Mouse (Mus musculus): ENCODE measurements around the gene Gstt1. TPM values are rescaled to one million over a fixed set of nuclear protein-coding genes. Genes with fewer than 3 reads are reported as not detected.
A peak's percentile ranks its signal among the peaks of the same experiment; 100 is the strongest.

Gstt1 gene
- polyA plus RNA-seq, 1 experiment from 2014 or later: 7.6 TPM

DNA sequence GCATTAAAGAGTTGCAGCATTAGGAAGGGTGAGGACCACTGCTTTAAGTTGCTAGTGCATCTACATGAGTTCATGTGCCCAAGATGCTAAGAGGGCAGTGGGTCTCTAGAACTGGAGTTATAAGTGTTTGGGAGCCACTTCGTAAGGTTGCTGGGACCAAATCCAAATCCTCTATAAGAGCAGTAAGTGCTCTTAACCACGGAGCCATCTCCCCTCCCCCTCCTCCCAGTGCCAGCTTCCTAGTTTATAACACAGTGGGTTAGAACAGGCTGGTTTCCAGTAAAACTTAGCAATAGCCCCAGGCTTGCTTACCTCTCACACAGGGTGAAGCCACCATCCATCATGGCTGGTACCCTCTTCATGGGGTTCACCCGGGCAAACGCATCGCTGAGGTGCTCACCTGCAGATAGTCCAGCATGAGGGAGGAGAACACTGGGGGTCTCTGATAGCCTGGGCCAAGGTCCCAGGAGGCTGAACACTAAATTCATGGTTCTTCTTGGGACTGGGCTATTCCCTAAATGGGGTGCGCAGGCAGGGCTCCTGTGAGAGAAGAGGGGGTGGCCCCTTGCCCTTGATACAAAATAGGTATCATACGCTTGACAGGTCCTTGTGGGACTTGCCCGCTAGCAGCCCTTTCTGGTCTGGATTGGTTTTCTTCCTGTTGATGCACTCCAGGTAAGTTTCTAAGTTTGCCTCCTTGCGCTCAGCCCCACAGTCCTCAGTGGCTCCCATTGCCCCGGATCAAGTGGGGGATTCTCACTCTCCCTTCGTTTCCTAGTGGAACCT is 1.5 kb downstream of the Gstt1 start:
- no peaks in the 10 kb centered on the region for H3K9me3 ChIP-seq (replicated peaks; ENCODE audit: control insufficient read depth, low read length)
- DNase-seq (ENCODE audit: low spot score): no peak
- H3K4me2 ChIP-seq (ENCODE audit: low read depth, low read length): peak overlapping the region; percentile 74
- H3K36me3 ChIP-seq (replicated peaks; ENCODE audit: control insufficient read depth, insufficient read depth, low read depth, low read length): no peaks in the 10 kb centered on the region
- 46% methylated on average over 11 of the region's 11 CpGs for WGBS
- H3K9ac ChIP-seq (replicated peaks; ENCODE audit: low read length): no peak overlapping the region
- ATAC-seq (replicated peaks; ENCODE audit: insufficient number of reproducible peaks, low FRiP score, low TSS enrichment, low read depth): no peak
- no peaks in the 10 kb centered on the region for H3K4me1 ChIP-seq (ENCODE audit: control insufficient read depth, insufficient read depth, low read length)
- H3K27me3 ChIP-seq (ENCODE audit: control insufficient read depth, insufficient read depth, low read length): no peaks in the 10 kb centered on the region; the same call in 1 of the 2 replicates
- H3K27ac ChIP-seq (replicated peaks; ENCODE audit: low read depth, low read length): no peak overlapping the region
- peak overlapping the region; percentile 33 for H3K4me3 ChIP-seq (ENCODE audit: low read depth, low read length)

DNA sequence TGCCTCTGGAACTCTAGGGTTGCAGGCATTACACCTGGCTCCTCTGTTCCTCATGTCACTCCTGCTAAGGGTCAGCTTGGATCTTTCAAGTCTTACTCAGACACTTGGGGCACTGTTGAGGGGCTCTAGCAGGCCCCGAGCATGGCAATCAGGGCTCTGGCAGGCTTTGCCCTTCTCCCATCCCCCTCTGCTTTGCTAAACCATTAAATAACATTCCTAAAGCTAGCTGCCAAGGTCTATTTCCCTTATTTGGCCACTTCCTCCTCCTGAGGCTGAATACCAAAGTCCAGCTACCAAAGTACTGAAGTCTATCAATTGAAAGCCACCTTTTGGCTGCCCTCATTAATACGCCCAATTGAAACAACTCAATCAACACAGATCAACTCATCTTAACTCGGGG is 3.5 kb downstream of the Gstt1 start:
- H3K27me3 ChIP-seq (ENCODE audit: control insufficient read depth, insufficient read depth, low read length): no peaks in the 10 kb centered on the region; the same call in 1 of the 2 replicates
- no peak overlapping the region for H3K9ac ChIP-seq (replicated peaks; ENCODE audit: low read length)
- H3K9me3 ChIP-seq (replicated peaks; ENCODE audit: control insufficient read depth, low read length): no peaks in the 10 kb centered on the region
- H3K27ac ChIP-seq (replicated peaks; ENCODE audit: low read depth, low read length): no peak overlapping the region
- DNase-seq (ENCODE audit: low spot score): peak; percentile 38
- 31% methylated on average over 3 of the region's 3 CpGs for WGBS
- no peaks in the 10 kb centered on the region for H3K4me1 ChIP-seq (ENCODE audit: control insufficient read depth, insufficient read depth, low read length)
- no peak overlapping the region for H3K4me2 ChIP-seq (ENCODE audit: low read depth, low read length)
- ATAC-seq (replicated peaks; ENCODE audit: insufficient number of reproducible peaks, low FRiP score, low TSS enrichment, low read depth): no peak
- H3K4me3 ChIP-seq (ENCODE audit: low read depth, low read length): no peak overlapping the region
- H3K36me3 ChIP-seq (replicated peaks; ENCODE audit: control insufficient read depth, insufficient read depth, low read depth, low read length): no peaks in the 10 kb centered on the region

DNA sequence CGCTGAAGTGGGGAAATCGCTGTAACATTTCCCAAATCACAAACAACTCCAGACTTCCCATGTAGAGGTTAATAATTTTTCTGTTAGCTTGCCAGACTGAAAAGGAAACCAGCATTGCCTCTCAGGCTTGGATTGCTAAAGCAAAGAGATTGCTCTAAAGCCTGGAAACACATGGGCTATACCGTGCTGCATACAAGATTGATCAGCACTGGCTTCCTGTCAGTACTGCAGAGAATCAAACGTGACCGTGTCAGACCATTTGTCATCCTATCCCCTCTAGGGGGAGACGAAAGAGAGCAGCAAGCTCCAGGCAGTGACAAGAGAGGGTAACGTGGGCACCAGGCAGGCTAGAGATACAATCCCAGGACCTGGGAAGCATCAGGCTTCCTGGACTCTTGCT is 7.6 kb downstream of the Gstt1 start:
- H3K27ac ChIP-seq (replicated peaks; ENCODE audit: low read depth, low read length): no peak overlapping the region
- no peak for ATAC-seq (replicated peaks; ENCODE audit: insufficient number of reproducible peaks, low FRiP score, low TSS enrichment, low read depth)
- H3K4me2 ChIP-seq (ENCODE audit: low read depth, low read length): no peak overlapping the region

DNA sequence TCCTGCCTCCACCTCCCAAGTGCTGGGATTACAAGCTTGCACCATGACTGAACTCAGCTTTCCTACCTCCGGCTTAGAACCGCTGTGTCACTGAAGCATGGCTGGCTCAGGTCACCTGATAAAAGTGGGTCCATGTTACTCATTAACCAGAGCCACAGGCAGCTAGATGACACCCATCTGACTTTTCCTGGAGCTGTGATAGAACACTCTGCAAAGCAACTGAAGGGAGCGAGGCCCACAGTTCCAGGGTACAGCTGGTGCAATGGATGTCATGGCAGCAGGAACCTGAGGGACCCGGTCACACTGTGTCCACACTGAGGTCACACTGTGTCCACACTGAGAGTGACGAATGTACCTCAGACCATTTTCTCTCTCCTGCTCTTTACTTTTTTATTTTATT is 8.5 kb downstream of the Gstt1 start:
- no peak overlapping the region for H3K4me2 ChIP-seq (ENCODE audit: low read depth, low read length)
- no peaks in the 10 kb centered on the region for H3K36me3 ChIP-seq (replicated peaks; ENCODE audit: control insufficient read depth, insufficient read depth, low read depth, low read length)
- no peak overlapping the region for H3K27ac ChIP-seq (replicated peaks; ENCODE audit: low read depth, low read length)
- DNase-seq (ENCODE audit: low spot score) (no peak), ATAC-seq (replicated peaks; ENCODE audit: insufficient number of reproducible peaks, low FRiP score, low TSS enrichment, low read depth) (no peak)
- WGBS: 87% methylated on average over 5 of the region's 5 CpGs
- H3K9me3 ChIP-seq (replicated peaks; ENCODE audit: control insufficient read depth, low read length): no peaks in the 10 kb centered on the region
- H3K4me3 ChIP-seq (ENCODE audit: low read depth, low read length): no peak overlapping the region
- no peaks in the 10 kb centered on the region for H3K27me3 ChIP-seq (ENCODE audit: control insufficient read depth, insufficient read depth, low read length)
- no peaks in the 10 kb centered on the region for H3K4me1 ChIP-seq (ENCODE audit: control insufficient read depth, insufficient read depth, low read length)
- H3K9ac ChIP-seq (replicated peaks; ENCODE audit: low read length): no peak overlapping the region

More for the DNA sequence above, 7.6 kb downstream of the Gstt1 start:
- Histone ChIP-seq H3K4me1 (ENCODE audit: control insufficient read depth, insufficient read depth, low read length) (no peaks in the 10 kb centered on the region), H3K4me3 (ENCODE audit: low read depth, low read length) (no peak overlapping the region), H3K9me3 (replicated peaks; ENCODE audit: control insufficient read depth, low read length) (no peaks in the 10 kb centered on the region), H3K27me3 (ENCODE audit: control insufficient read depth, insufficient read depth, low read length) (no peaks in the 10 kb centered on the region), H3K36me3 (replicated peaks; ENCODE audit: control insufficient read depth, insufficient read depth, low read depth, low read length) (no peaks in the 10 kb centered on the region), H3K9ac (replicated peaks; ENCODE audit: low read length) (no peak overlapping the region)
- peak; percentile 39 for DNase-seq (ENCODE audit: low spot score)
- 18% methylated on average over 7 of the region's 7 CpGs for WGBS

DNA sequence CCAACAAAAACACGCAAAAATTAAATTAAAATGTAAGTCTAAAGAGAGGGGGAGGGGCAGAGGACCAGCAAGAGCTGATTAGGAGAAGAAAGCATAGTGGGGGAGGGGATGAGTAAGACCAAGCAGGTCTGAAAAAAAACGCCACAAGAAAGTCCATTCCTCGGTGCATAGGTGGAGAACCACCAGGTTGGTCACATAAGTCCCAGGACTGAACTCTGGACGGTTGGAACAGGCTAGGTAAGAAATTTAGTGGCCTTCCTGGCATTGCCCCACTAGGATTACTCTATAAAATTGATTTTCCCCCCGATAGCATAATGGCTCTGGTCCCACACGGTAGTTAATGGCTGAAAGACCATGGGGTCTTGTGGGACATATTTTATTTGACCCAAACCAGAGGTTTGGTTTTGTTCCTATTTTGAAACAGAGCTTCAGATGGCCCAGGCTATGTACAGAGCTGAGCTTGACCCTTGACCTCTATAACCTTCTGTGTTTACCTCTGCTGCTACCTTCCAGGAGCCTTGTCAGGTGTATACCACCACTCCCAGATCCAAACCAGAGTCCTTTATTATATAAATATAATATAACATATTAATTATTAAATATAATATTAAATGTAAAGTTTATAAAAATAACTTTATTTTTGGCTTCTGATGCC is 9.2 kb downstream of the Gstt1 start:
- H3K9me3 ChIP-seq (replicated peaks; ENCODE audit: control insufficient read depth, low read length): no peaks in the 10 kb centered on the region
- no peak overlapping the region for H3K9ac ChIP-seq (replicated peaks; ENCODE audit: low read length)
- WGBS: 78% methylated on average over 6 of the region's 6 CpGs
- H3K27ac ChIP-seq (replicated peaks; ENCODE audit: low read depth, low read length): no peak overlapping the region
- H3K4me3 ChIP-seq (ENCODE audit: low read depth, low read length): no peak overlapping the region
- DNase-seq (ENCODE audit: low spot score) (no peak), ATAC-seq (replicated peaks; ENCODE audit: insufficient number of reproducible peaks, low FRiP score, low TSS enrichment, low read depth) (no peak; the same call in 1 of the 2 replicates)
- H3K4me1 ChIP-seq (ENCODE audit: control insufficient read depth, insufficient read depth, low read length): no peaks in the 10 kb centered on the region
- H3K27me3 ChIP-seq (ENCODE audit: control insufficient read depth, insufficient read depth, low read length): no peaks in the 10 kb centered on the region
- H3K4me2 ChIP-seq (ENCODE audit: low read depth, low read length): no peak overlapping the region
- no peaks in the 10 kb centered on the region for H3K36me3 ChIP-seq (replicated peaks; ENCODE audit: control insufficient read depth, insufficient read depth, low read depth, low read length)

DNA sequence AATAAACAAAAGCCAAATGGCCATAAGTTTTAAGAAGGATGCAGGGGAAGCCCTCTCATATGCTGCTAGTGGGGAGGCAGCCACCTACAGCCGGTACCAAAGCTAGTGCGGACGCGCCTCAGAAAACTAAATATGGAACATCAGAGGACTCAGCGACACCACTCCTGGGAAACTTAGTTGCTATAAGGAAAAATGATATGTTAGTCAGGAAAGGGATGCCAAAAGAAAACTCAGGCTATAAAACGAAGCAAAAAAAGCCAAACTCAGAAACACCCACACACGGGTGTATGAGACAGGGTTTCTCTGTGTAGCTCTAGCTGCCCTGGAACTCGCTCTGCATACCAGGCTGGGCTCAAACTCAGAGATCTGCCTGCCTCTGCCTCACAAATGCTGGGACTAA is 10.1 kb downstream of the Gstt1 start:
- no peaks in the 10 kb centered on the region for H3K27me3 ChIP-seq (ENCODE audit: control insufficient read depth, insufficient read depth, low read length)
- 90% methylated on average over 8 of the region's 8 CpGs for WGBS
- no peak overlapping the region for H3K4me3 ChIP-seq (ENCODE audit: low read depth, low read length)
- H3K27ac ChIP-seq (replicated peaks; ENCODE audit: low read depth, low read length): no peak overlapping the region
- DNase-seq (ENCODE audit: low spot score) (no peak), ATAC-seq (replicated peaks; ENCODE audit: insufficient number of reproducible peaks, low FRiP score, low TSS enrichment, low read depth) (no peak)
- H3K4me1 ChIP-seq (ENCODE audit: control insufficient read depth, insufficient read depth, low read length): no peaks in the 10 kb centered on the region
- H3K36me3 ChIP-seq (replicated peaks; ENCODE audit: control insufficient read depth, insufficient read depth, low read depth, low read length): no peaks in the 10 kb centered on the region
- H3K9ac ChIP-seq (replicated peaks; ENCODE audit: low read length): no peak overlapping the region
- no peaks in the 10 kb centered on the region for H3K9me3 ChIP-seq (replicated peaks; ENCODE audit: control insufficient read depth, low read length)
- no peak overlapping the region for H3K4me2 ChIP-seq (ENCODE audit: low read depth, low read length)

DNA sequence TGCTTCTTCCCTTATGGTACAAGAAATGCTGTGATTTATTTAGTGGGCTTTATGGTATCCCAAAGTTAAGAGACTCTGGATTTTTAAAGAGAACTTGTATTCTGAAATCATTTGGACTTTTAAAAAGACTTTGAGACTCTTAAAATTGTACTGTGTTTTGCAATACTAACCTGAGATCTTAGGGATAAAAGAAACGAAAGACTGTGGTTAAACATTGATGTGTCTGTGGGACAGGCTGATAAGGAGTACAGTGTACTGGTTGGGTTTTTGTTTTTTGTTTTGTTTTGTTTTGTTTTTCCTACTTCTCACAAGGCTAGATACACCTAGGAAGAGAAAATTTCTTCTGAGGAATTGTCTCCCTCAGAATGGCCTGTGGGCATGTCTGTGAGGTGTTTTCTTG is 12.9 kb downstream of the Gstt1 start:
- ATAC-seq (replicated peaks; ENCODE audit: insufficient number of reproducible peaks, low FRiP score, low TSS enrichment, low read depth) (no peak), DNase-seq (ENCODE audit: low spot score) (no peak)
- Histone ChIP-seq H3K36me3 (replicated peaks; ENCODE audit: control insufficient read depth, insufficient read depth, low read depth, low read length) (no peaks in the 10 kb centered on the region), H3K27me3 (ENCODE audit: control insufficient read depth, insufficient read depth, low read length) (no peaks in the 10 kb centered on the region), H3K27ac (replicated peaks; ENCODE audit: low read depth, low read length) (no peak overlapping the region), H3K4me2 (ENCODE audit: low read depth, low read length) (no peak overlapping the region), H3K4me1 (ENCODE audit: control insufficient read depth, insufficient read depth, low read length) (no peaks in the 10 kb centered on the region), H3K4me3 (ENCODE audit: low read depth, low read length) (no peak overlapping the region), H3K9me3 (replicated peaks; ENCODE audit: control insufficient read depth, low read length) (no peaks in the 10 kb centered on the region), H3K9ac (replicated peaks; ENCODE audit: low read length) (no peak overlapping the region)
- 71% methylated on average over 1 of the region's 1 CpGs for WGBS

All from embryonic facial prominence, embryonic 11.5 days (tissue).